Mouse (Mus musculus) liver, embryonic 11.5 days (tissue): ENCODE measurements around the gene Zfp638. TPM values are rescaled to one million over a fixed set of nuclear protein-coding genes. Genes with fewer than 3 reads are reported as not detected.

Source experiments
- ATAC-seq: fragments of 200-750 bp; cut with Nextera tagmentation; replicated peaks from 2 replicates; pipeline ENCODE4 v1.8.0; 2017; ENCODE audit warnings: moderate number of reproducible peaks, mild to moderate bottlenecking, moderate TSS enrichment, moderate library complexity; ENCODE audit not compliant: low FRiP score
- DNase-seq: peaks from one replicate; pipeline ENCODE4 v3.0.0-alpha.2; 2017; ENCODE audit warnings: low spot score
- H3K27ac ChIP-seq: fragments of 300-500 bp; sonication (generic); 2 replicates; pipeline ENCODE4 v1.5.1; 2014; ENCODE audit warnings: mild to moderate bottlenecking, low read depth, low read length, control low read depth
- H3K27me3 ChIP-seq: fragments of 300-500 bp; sonication (generic); replicated peaks from 2 replicates; pipeline ENCODE4 v1.6.1; 2014; ENCODE audit warnings: low read length, mixed read lengths; ENCODE audit not compliant: control insufficient read depth, insufficient read depth
- H3K36me3 ChIP-seq: fragments of 300-500 bp; sonication (generic); 2 replicates; pipeline ENCODE4 v1.6.1; 2014; ENCODE audit warnings: mild to moderate bottlenecking, low read length, moderate library complexity, mixed read lengths; ENCODE audit not compliant: control insufficient read depth, insufficient read depth
- H3K4me1 ChIP-seq: fragments of 300-500 bp; sonication (generic); replicated peaks from 2 replicates; pipeline ENCODE4 v1.6.1; 2014; ENCODE audit warnings: low read length, mixed read lengths; ENCODE audit not compliant: control insufficient read depth, insufficient read depth
- H3K4me2 ChIP-seq: fragments of 300-500 bp; sonication (generic); 2 replicates; pipeline ENCODE4 v1.6.1; 2014; ENCODE audit warnings: mild to moderate bottlenecking, control low read depth, moderate library complexity
- H3K4me3 ChIP-seq: fragments of 300-500 bp; sonication (generic); 2 replicates; pipeline ENCODE4 v1.5.1; 2014; ENCODE audit warnings: low read depth, low read length, control low read depth
- H3K9ac ChIP-seq: fragments of 300-500 bp; sonication (generic); 2 replicates; pipeline ENCODE4 v1.6.1; 2014; ENCODE audit warnings: low read depth, low read length, control low read depth
- H3K9me3 ChIP-seq: fragments of 300-500 bp; sonication (generic); 2 replicates; pipeline ENCODE4 v1.6.1; 2016; ENCODE audit warnings: low read length, inconsistent platforms, mixed read lengths; ENCODE audit not compliant: control insufficient read depth
- WGBS: fragments of 180-500 bp; shearing (Covaris S2); extraction: QIAGEN DNeasy Blood & Tissue Kit; methylation state at CpG from one replicate; pipeline ENCODE4 v1.1.7; 2014; 5-methylcytosine and 5-hydroxymethylcytosine counted together
- polyA plus RNA-seq: library from polyadenylated mRNA; unstranded; fragments of >200 nt; fragmentation: Nextera tagmentation; extraction: Ambion mirVana; gene quantifications from 2 replicates; pipeline ENCODE4 v1.2.1, GENCODE M21; 2014

Gene Zfp638
- polyA plus RNA-seq, 1 experiment from 2014 or later, result 54.9 TPM

GRCm38 (mm10) chr6:83928225-83928624 is 61.3 kb downstream of the Zfp638 start:
- Histone ChIP-seq H3K9me3 (no peaks in the 10 kb centered on the region), H3K4me2 (no peak overlapping the region), H3K36me3 (peaks cover 3% of the 10 kb centered on the region; the same call in 1 of the 2 replicates), H3K27me3 (no peaks in the 10 kb centered on the region), H3K4me1 (no peaks in the 10 kb centered on the region), H3K27ac (no peak overlapping the region), H3K4me3 (no peak overlapping the region), H3K9ac (no peak overlapping the region)
- DNase-seq (no peak), ATAC-seq (no peak)
- 81% methylated on average over 2 of the region's 2 CpGs for WGBS

- 83% methylated on average over 2 of the region's 2 CpGs for WGBS
Observed at GRCm38 (mm10) chr6:83939492-83939891, 72.6 kb downstream of the Zfp638 start.

GRCm38 (mm10) chr6:83942806-83943205 is 75.9 kb downstream of the Zfp638 start:
- Histone ChIP-seq H3K27ac (no peak overlapping the region), H3K4me3 (no peak overlapping the region), H3K9ac (no peak overlapping the region), H3K4me2 (no peak overlapping the region), H3K4me1 (no peaks in the 10 kb centered on the region), H3K36me3 (peaks cover 7% of the 10 kb centered on the region; the same call in 1 of the 2 replicates), H3K9me3 (no peaks in the 10 kb centered on the region), H3K27me3 (no peaks in the 10 kb centered on the region)
- DNase-seq (no peak), ATAC-seq (no peak)
- 95% methylated on average over 13 of the region's 13 CpGs for WGBS

More at GRCm38 (mm10) chr6:83939492-83939891, 72.6 kb downstream of the Zfp638 start:
- peaks cover 3% of the 10 kb centered on the region; the same call in 1 of the 2 replicates for H3K36me3 ChIP-seq
- no peak overlapping the region for H3K4me3 ChIP-seq
- no peak overlapping the region for H3K4me2 ChIP-seq
- no peaks in the 10 kb centered on the region for H3K27me3 ChIP-seq
- H3K9me3 ChIP-seq, result no peaks in the 10 kb centered on the region
- ATAC-seq (no peak), DNase-seq (no peak)
- H3K27ac ChIP-seq, result no peak overlapping the region
- no peak overlapping the region for H3K9ac ChIP-seq
- no peaks in the 10 kb centered on the region for H3K4me1 ChIP-seq

- H3K4me1 ChIP-seq, result 0 out of 2 replicates have a peak, but pooled peaks cover 3% of the 10 kb centered on the region
- no peak overlapping the region for H3K4me2 ChIP-seq
- no peaks in the 10 kb centered on the region for H3K9me3 ChIP-seq
- no peaks in the 10 kb centered on the region for H3K27me3 ChIP-seq
- no peak overlapping the region for H3K27ac ChIP-seq
- DNase-seq, result no peak
- no peak overlapping the region for H3K4me3 ChIP-seq
- H3K9ac ChIP-seq, result no peak overlapping the region
- H3K36me3 ChIP-seq, result peaks cover 3% of the 10 kb centered on the region; the same call in 1 of the 2 replicates
- ATAC-seq, result no peak
Observed at GRCm38 (mm10) chr6:83953603-83954002, 86.7 kb downstream of the Zfp638 start.

GRCm38 (mm10) chr6:83987642-83988041 is 120.7 kb downstream of the Zfp638 start:
- Histone ChIP-seq H3K36me3 (peaks cover 19% of the 10 kb centered on the region), H3K4me2 (no peak overlapping the region), H3K27ac (no peak overlapping the region), H3K9me3 (no peaks in the 10 kb centered on the region), H3K27me3 (no peaks in the 10 kb centered on the region), H3K4me1 (no peaks in the 10 kb centered on the region), H3K4me3 (no peak overlapping the region), H3K9ac (no peak overlapping the region)
- ATAC-seq (no peak), DNase-seq (no peak)
- 97% methylated on average over 5 of the region's 5 CpGs for WGBS

GRCm38 (mm10) chr6:84002716-84003115 is 135.8 kb downstream of the Zfp638 start:
- H3K4me2 ChIP-seq, result no peak overlapping the region

GRCm38 (mm10) chr6:84004295-84004694 is 137.4 kb downstream of the Zfp638 start:
- 80% methylated on average over 4 of the region's 4 CpGs for WGBS
- no peak overlapping the region for H3K4me3 ChIP-seq
- H3K4me1 ChIP-seq, result peaks cover 7% of the 10 kb centered on the region
- H3K27ac ChIP-seq, result no peak overlapping the region
- no peaks in the 10 kb centered on the region for H3K36me3 ChIP-seq
- no peak overlapping the region for H3K4me2 ChIP-seq
- ATAC-seq (no peak), DNase-seq (no peak)
- no peak overlapping the region for H3K9ac ChIP-seq
- peaks cover 15% of the 10 kb centered on the region for H3K27me3 ChIP-seq
- H3K9me3 ChIP-seq, result no peaks in the 10 kb centered on the region

More at GRCm38 (mm10) chr6:84002716-84003115, 135.8 kb downstream of the Zfp638 start:
- Histone ChIP-seq H3K9me3 (no peaks in the 10 kb centered on the region), H3K4me3 (no peak overlapping the region), H3K4me1 (no peaks in the 10 kb centered on the region), H3K27ac (no peak overlapping the region), H3K9ac (no peak overlapping the region), H3K27me3 (peaks cover under 1% of the 10 kb centered on the region; the same call in 1 of the 2 replicates), H3K36me3 (peaks cover 4% of the 10 kb centered on the region; the same call in 1 of the 2 replicates)
- 67% methylated on average over 1 of the region's 1 CpGs for WGBS
- DNase-seq (no peak), ATAC-seq (no peak)

GRCm38 (mm10) chr6:84008363-84009171 is 141.7 kb downstream of the Zfp638 start, which contains the start of gene Dysf:
Gene Dysf (plus strand): TSS chr6:84008590.
- Histone ChIP-seq H3K4me2 (peak within 1 kb of the TSS; percentile 66), H3K9me3 (no peaks in the 10 kb centered on the region), H3K36me3 (no peaks in the 10 kb centered on the region), H3K27ac (no peak within 1 kb of the TSS), H3K4me3 (peak within 1 kb of the TSS; percentile 36), H3K9ac (no peak within 1 kb of the TSS), H3K27me3 (peaks cover 27% of the 10 kb centered on the region), H3K4me1 (peaks cover 11% of the 10 kb centered on the region)
- WGBS, result 2% methylated on average over 41 of the region's 41 CpGs
- DNase-seq (peak; percentile 45), ATAC-seq (no peak)
